Mouse (Mus musculus) neutrophil, adult 5-6 weeks (primary cell): ENCODE data around the gene Krtap19-9b. TPM values are rescaled to one million over a fixed set of nuclear protein-coding genes. Genes with fewer than 3 reads are reported as not detected.

ENCODE experiments used
- ATAC-seq: fragments of 151-379, 151-347 bp; 2 replicates; pipeline ENCODE4 v1.8.0; 2017; ENCODE audit warnings: mild to moderate bottlenecking, moderate TSS enrichment; ENCODE audit not compliant: insufficient number of reproducible peaks, poor library complexity, low FRiP score, severe bottlenecking; ENCODE audit errors: extremely low read depth
- total RNA-seq: library from RNA; stranded (forward); fragments of 200-1000 nt; gene quantifications from 2 replicates; pipeline ENCODE4 v1.2.3, GENCODE M21; 2017

Gene Krtap19-9b
- total RNA-seq = not detected in 2 replicates

- ATAC-seq = no peak
These were observed at the start of gene Krtap19-9b for GRCm38 (mm10) chr16:88932165-88932564. Gene Krtap19-9b, minus strand, starts transcription at chr16:88932265.

- ATAC-seq = no peak
These were observed 30.7 kb upstream of the Krtap19-9b start, which contains the start of gene Krtap16-3 for GRCm38 (mm10) chr16:88962773-88963172. Gene Krtap16-3, minus strand, starts transcription at chr16:88962873.

- no peak for ATAC-seq
These were observed 9.0 kb upstream of the Krtap19-9b start for GRCm38 (mm10) chr16:88941106-88941505.

GRCm38 (mm10) chr16:88938252-88938651 lies 6.2 kb upstream of the Krtap19-9b start:
- no peak for ATAC-seq

GRCm38 (mm10) chr16:88896357-88896756 lies 35.7 kb downstream of the Krtap19-9b start, which contains the start of gene Krtap19-5:
Gene Krtap19-5, minus strand, starts transcription at chr16:88896457.
- ATAC-seq = no peak

- ATAC-seq = no peak
These were observed 45.2 kb downstream of the Krtap19-9b start for GRCm38 (mm10) chr16:88886870-88887269.

- ATAC-seq = no peak
These were observed 47.1 kb downstream of the Krtap19-9b start, which contains the start of gene Krtap19-4 for GRCm38 (mm10) chr16:88884989-88885388. Gene Krtap19-4, minus strand, starts transcription at chr16:88885089.

Other genes starting within 250 kb of the Krtap19-9b start
- not detected in 2 replicates for gene 2310061N02Rik, start 224.3 kb downstream of the Krtap19-9b start, total RNA-seq
- gene Krtap13-1, start 203.4 kb downstream of the Krtap19-9b start, total RNA-seq = not detected in 2 replicates
- gene Krtap13, start 180.6 kb downstream of the Krtap19-9b start, total RNA-seq = not detected in 2 replicates
- not detected in 2 replicates for gene 2310034C09Rik, start 173.4 kb downstream of the Krtap19-9b start, total RNA-seq
- gene 2310057N15Rik, start 158.1 kb downstream of the Krtap19-9b start, total RNA-seq = not detected in 2 replicates
- gene Gm5965, start 154.4 kb downstream of the Krtap19-9b start, total RNA-seq = not detected in 2 replicates
- gene Gm20741, start 120.0 kb downstream of the Krtap19-9b start, total RNA-seq = not detected in 2 replicates
- not detected in 2 replicates for gene Krtap15, start 112.0 kb downstream of the Krtap19-9b start, total RNA-seq
- gene Krtap14, start 106.1 kb downstream of the Krtap19-9b start, total RNA-seq = not detected in 2 replicates
- gene Krtap19-1, start 62.9 kb downstream of the Krtap19-9b start, total RNA-seq = not detected in 2 replicates
- not detected in 2 replicates for gene Krtap19-2, start 58.0 kb downstream of the Krtap19-9b start, total RNA-seq
- gene Krtap19-3, start 54.2 kb downstream of the Krtap19-9b start, total RNA-seq = not detected in 2 replicates
- not detected in 2 replicates for gene Krtap19-4, start 47.2 kb downstream of the Krtap19-9b start, total RNA-seq
- gene Krtap19-5, start 35.8 kb downstream of the Krtap19-9b start, total RNA-seq = not detected in 2 replicates
- gene Krtap16-3, start 30.6 kb upstream of the Krtap19-9b start, total RNA-seq = not detected in 2 replicates
- not detected in 2 replicates for gene Krtap22-2, start 78.5 kb upstream of the Krtap19-9b start, total RNA-seq
- not detected in 2 replicates for gene Gm10229, start 83.0 kb upstream of the Krtap19-9b start, total RNA-seq
- gene Krtap6-1, start 99.4 kb upstream of the Krtap19-9b start, total RNA-seq = not detected in 2 replicates
- not detected in 2 replicates for gene Gm10228, start 109.2 kb upstream of the Krtap19-9b start, total RNA-seq
- gene Krtap6-5, start 115.6 kb upstream of the Krtap19-9b start, total RNA-seq = not detected in 2 replicates
- gene 1110025L11Rik, start 131.7 kb upstream of the Krtap19-9b start, total RNA-seq = not detected in 2 replicates
- gene Krtap6-3, start 151.8 kb upstream of the Krtap19-9b start, total RNA-seq = not detected in 2 replicates
- not detected in 2 replicates for gene Gm6358, start 208.6 kb upstream of the Krtap19-9b start, total RNA-seq
- gene Gm10061, start 218.8 kb upstream of the Krtap19-9b start, total RNA-seq = not detected in 2 replicates
- not detected in 2 replicates for gene Gm9789, start 225.7 kb upstream of the Krtap19-9b start, total RNA-seq
- not detected in 2 replicates for gene Gm7735, start 237.2 kb upstream of the Krtap19-9b start, total RNA-seq
- gene 1110057P08Rik, start 242.5 kb upstream of the Krtap19-9b start, total RNA-seq = not detected in 2 replicates